Mouse (Mus musculus) liver, embryonic 14.5 days (tissue): ENCODE measurements around the gene Henmt1. TPM values are rescaled to one million over a fixed set of nuclear protein-coding genes. Genes with fewer than 3 reads are reported as not detected.

Experiments used
- ATAC-seq: fragments of 200-750 bp; cut with Nextera tagmentation; 2 replicates; pipeline ENCODE4 v1.8.0; 2017; ENCODE audit warnings: moderate number of reproducible peaks, mild to moderate bottlenecking, moderate library complexity; ENCODE audit not compliant: insufficient read depth
- DNase-seq, 3 experiments: peaks; one replicate each; pipeline ENCODE4 v3.0.0-alpha.2; 2012 to 2013; ENCODE audit warnings: low read depth in 3 of 3, low spot score in 3 of 3
- H3K27ac ChIP-seq: fragments of 300-500 bp; sonication (generic); 2 replicates; pipeline ENCODE4 v1.5.1; 2014; ENCODE audit warnings: moderate library complexity, mild to moderate bottlenecking, control low read depth, inconsistent platforms
- H3K27me3 ChIP-seq: fragments of 300-500 bp; sonication (generic); 2 replicates; pipeline ENCODE4 v1.6.1; 2014; ENCODE audit warnings: mild to moderate bottlenecking, low read length, moderate library complexity; ENCODE audit not compliant: control insufficient read depth, insufficient read depth
- H3K36me3 ChIP-seq: fragments of 300-500 bp; sonication (generic); replicated peaks from 2 replicates; pipeline ENCODE4 v1.6.1; 2014; ENCODE audit warnings: low read depth; ENCODE audit not compliant: control insufficient read depth, insufficient read depth
- H3K4me1 ChIP-seq, 2 experiments: fragments of 200-500 bp in 1 of 2; fragments of 300-500 bp in 1 of 2; sonication (generic) in 1 of 2; replicated peaks; 2 replicates each; pipeline ENCODE4 v1.6.1; 2012 to 2014; ENCODE audit warnings: antibody characterized with exemption in 1 of 2, inconsistent platforms in 1 of 2, low read length in 1 of 2; ENCODE audit not compliant: control insufficient read depth in 2 of 2, insufficient read depth in 2 of 2
- H3K4me2 ChIP-seq: fragments of 300-500 bp; sonication (generic); 2 replicates; pipeline ENCODE4 v1.6.1; 2014; ENCODE audit warnings: low read depth, mild to moderate bottlenecking, control low read depth, moderate library complexity
- H3K4me3 ChIP-seq, 2 experiments: fragments of 200-500 bp in 1 of 2; fragments of 300-500 bp in 1 of 2; sonication (generic) in 1 of 2; 2 replicates each; pipeline ENCODE4 v1.5.1; 2012 to 2014; ENCODE audit warnings: low read depth in 2 of 2, low read length in 2 of 2, mild to moderate bottlenecking in 2 of 2, control low read depth in 1 of 2, inconsistent platforms in 1 of 2, moderate library complexity in 1 of 2; ENCODE audit not compliant: insufficient read depth in 1 of 2
- H3K9ac ChIP-seq: fragments of 300-500 bp; sonication (generic); replicated peaks from 2 replicates; pipeline ENCODE4 v1.6.1; 2014; ENCODE audit warnings: mild to moderate bottlenecking, control low read depth, moderate library complexity
- H3K9me3 ChIP-seq: fragments of 300-500 bp; sonication (generic); 2 replicates; pipeline ENCODE4 v1.6.1; 2016; ENCODE audit warnings: low read length, mixed read lengths; ENCODE audit not compliant: control insufficient read depth
- CTCF ChIP-seq: IDR thresholded peaks from 2 replicates; pipeline ENCODE4 v1.5.1; 2016; ENCODE audit warnings: antibody characterized with exemption, low read depth, control low read depth
- EP300 ChIP-seq: IDR thresholded peaks from 2 replicates; pipeline ENCODE4 v1.6.1; 2016; ENCODE audit warnings: antibody characterized with exemption, low read depth
- WGBS: fragments of 180-500 bp; shearing (Covaris S2); extraction: QIAGEN DNeasy Blood & Tissue Kit; methylation state at CpG from one replicate; pipeline ENCODE4 v1.1.7; 2014; ENCODE audit not compliant: insufficient replicate concordance; 5-methylcytosine and 5-hydroxymethylcytosine counted together
- polyA plus RNA-seq, 2 experiments: library from polyadenylated mRNA; depleted of rRNA in 1 of 2; stranded (reverse) in 1 of 2; unstranded in 1 of 2; fragments of >200 nt; fragmentation: Nextera tagmentation in 1 of 2; extraction: Ambion mirVana in 1 of 2; gene quantifications; 2 replicates each; pipeline versions ENCODE4 v1.2.1 to v1.2.3; 2012 to 2014

Henmt1 gene
- polyA plus RNA-seq, 2 experiments: 0.03 TPM; not detected in 1

DNA sequence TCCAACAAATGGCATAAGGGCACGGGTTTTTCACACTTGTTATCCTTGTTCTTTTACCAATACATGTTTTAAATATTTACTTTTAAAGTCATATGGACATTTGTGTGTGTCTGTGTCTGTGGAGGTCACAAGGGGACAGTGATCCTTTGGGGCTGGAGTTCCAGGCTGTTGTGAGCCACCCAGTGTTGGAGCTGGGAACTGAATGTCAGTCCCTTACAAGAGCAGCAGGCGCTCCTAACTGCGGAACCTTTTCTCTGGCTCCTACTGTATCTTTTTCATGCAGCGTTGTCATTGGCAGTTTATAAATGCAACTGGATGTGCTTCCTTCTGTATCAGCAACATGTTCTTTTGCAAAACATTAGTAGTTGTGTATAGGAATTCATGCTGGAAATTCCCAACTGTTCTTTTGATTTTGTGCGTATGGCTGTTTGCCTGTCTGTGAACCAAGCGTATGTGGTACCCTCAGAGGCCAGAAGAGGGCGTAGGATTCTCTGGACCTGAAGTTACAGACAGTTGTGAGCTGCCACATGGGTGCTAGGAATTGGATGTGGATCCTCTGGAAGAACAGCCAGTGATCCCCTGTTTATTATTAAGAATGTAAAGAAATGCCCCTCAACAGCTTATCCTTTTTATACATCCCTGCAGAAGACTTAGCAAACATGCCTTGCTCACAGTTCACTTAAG is 24.8 kb downstream of the Henmt1 start:
- Histone ChIP-seq H3K4me3 (no peak overlapping the region), H3K36me3 (no peaks in the 10 kb centered on the region), H3K27ac (no peak overlapping the region), H3K9me3 (no peaks in the 10 kb centered on the region), H3K4me1 (peaks cover 0 to 7% of the 10 kb centered on the region in 2 experiments; a peak in 2 of 4 replicates), H3K27me3 (no peaks in the 10 kb centered on the region), H3K4me2 (no peak overlapping the region), H3K9ac (no peak overlapping the region)
- TF ChIP-seq EP300 (no peak), CTCF (peak; percentile 12; the same call in 1 of the 2 replicates)
- DNase-seq (no peak), ATAC-seq (no peak)
- WGBS: 74% methylated on average over 7 of the region's 7 CpGs

DNA sequence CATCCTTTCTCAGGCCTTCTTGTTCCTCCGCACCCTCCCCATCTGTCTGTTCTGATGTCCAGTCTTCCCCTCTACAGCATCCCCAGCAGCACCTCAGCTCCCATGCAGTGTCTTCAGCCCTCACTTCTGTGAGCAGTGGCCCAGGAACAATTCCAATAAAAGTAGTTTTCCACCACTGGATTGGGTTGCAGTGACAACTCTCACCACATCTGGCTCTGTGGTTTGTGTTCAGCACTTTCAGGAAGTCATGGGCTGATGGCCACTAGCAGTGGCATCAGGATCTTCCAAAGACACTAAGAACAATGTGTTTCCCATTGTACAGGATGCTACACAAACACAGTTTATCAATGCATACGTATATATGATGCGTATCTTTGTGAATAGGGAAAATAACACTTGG is 26.4 kb downstream of the Henmt1 start:
- ATAC-seq: no peak
- WGBS: 54% methylated on average over 3 of the region's 3 CpGs
- H3K27ac ChIP-seq: no peak overlapping the region

DNA sequence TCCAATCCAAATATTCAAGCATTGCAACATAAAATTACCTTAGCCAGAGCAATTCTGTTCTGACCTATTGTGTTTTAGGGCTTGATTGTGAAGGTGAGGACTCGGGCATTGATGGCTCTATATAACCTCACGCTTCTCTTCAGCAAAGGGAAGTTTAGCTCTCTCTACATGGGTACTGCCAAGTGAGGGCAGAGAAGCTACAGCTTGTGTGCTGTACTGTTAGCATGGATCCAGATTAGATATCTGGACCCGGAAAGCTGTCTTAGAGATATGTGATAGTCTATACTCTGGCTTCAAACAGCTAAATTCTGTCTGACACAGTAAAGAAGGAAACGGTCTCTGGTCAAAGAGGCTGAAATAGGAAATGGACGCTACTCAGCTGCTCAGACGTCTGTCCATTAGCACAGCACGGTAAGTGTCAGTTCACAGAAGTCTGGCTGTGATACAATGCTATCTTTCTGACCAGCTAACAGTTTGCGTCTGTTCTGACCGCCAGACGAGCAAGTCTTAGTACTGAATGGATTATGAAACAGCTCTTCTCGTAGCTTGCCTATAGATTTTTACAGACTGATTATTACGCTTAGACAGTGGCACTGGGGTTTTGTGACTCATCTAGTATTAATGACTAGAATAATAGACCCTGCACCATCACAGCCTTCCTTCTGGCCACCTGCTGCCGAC is 34.4 kb downstream of the Henmt1 start:
- TF ChIP-seq CTCF (no peak), EP300 (peak; percentile 63)
- Histone ChIP-seq H3K4me3 (no peak overlapping the region), H3K27me3 (no peaks in the 10 kb centered on the region), H3K27ac (no peak overlapping the region), H3K4me2 (peak overlapping the region; percentile 32), H3K9ac (no peak overlapping the region), H3K36me3 (no peaks in the 10 kb centered on the region), H3K9me3 (no peaks in the 10 kb centered on the region), H3K4me1 (peaks cover 0 to 11% of the 10 kb centered on the region in 2 experiments; a peak in 3 of 4 replicates)
- DNase-seq (no peak), ATAC-seq (peak; percentile 77)
- 27% methylated on average over 13 of the region's 13 CpGs for WGBS

More for the DNA sequence above, 26.4 kb downstream of the Henmt1 start:
- Histone ChIP-seq H3K9ac (no peak overlapping the region), H3K4me3 (no peak overlapping the region), H3K27me3 (no peaks in the 10 kb centered on the region), H3K4me2 (no peak overlapping the region), H3K36me3 (no peaks in the 10 kb centered on the region), H3K4me1 (peaks cover 0 to 7% of the 10 kb centered on the region in 2 experiments; a peak in 2 of 4 replicates), H3K9me3 (no peaks in the 10 kb centered on the region)
- DNase-seq: no peak
- TF ChIP-seq EP300 (no peak), CTCF (no peak)

DNA sequence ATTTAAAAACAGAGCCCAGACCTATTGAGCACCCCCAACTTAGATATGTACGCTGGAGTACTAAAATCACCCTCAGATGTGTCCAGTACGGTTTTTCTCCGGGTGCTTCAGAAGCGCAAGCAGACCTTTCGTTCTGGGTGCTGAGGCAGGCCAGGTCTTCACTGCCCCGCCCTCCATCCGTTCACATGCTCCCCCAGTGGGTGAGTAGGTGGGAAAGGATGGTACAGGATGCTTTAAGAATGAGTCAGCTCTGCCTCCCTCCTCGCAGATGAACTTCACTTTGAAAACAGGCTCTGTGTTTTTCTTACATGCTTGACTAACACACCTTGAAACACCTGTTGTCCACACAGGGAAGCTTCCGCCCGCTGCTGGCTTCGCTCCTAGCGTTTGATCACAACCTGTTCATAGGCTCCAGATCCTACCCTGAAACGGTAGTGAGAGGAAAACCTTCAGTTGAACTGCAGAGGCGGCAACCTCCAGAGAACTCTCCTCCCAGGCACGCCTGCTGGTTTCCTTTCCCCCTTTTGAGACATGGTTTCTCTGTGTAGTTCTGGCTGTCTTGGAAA is 35.3 kb downstream of the Henmt1 start:
- Histone ChIP-seq H3K27me3 (no peaks in the 10 kb centered on the region), H3K4me1 (peaks cover 0 to 11% of the 10 kb centered on the region in 2 experiments; a peak in 3 of 4 replicates), H3K9me3 (no peaks in the 10 kb centered on the region), H3K27ac (no peak overlapping the region), H3K4me2 (peak overlapping the region; percentile 32), H3K4me3 (no peak overlapping the region), H3K9ac (no peak overlapping the region), H3K36me3 (no peaks in the 10 kb centered on the region)
- ATAC-seq: no peak
- WGBS: 67% methylated on average over 15 of the region's 15 CpGs
- DNase-seq: no peak
- TF ChIP-seq CTCF (no peak), EP300 (no peak)

DNA sequence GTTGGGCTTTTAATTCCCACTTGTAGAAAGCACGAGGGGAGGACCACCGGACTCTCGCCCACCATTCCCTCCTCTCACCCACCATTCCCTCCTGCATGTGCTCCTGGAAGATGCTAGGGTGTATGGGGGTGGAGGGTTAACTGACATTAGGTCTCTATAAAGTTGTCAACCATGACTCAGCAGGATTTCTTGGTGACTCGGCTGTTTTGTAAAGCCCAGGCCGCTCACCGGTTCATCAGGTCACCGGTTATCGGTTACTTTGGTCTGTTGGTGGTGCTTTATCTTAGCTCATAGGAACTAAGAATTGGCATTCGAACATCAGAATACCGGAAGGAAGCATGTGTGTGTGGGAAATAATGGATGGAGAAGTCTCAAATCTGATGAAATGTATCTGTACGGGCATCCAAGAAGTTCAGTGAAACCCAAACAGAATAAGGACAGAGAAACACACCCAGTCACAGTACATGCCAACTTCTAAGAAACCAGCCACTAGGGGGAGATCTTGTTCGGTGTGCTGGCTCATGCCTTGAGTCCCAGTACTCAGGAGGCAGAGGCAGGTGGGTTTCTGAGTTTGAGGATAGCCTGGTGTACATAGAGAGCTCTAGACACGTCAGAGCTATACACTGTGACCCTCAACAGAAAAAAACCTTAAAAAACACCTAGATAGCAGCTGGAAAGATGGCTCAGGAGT is 37.8 kb downstream of the Henmt1 start:
- WGBS: 73% methylated on average over 13 of the region's 13 CpGs

More for the DNA sequence above, 37.8 kb downstream of the Henmt1 start:
- TF ChIP-seq EP300: no peak
- TF ChIP-seq CTCF: peak; percentile 75
- Histone ChIP-seq H3K9ac (no peak overlapping the region), H3K9me3 (no peaks in the 10 kb centered on the region), H3K4me2 (no peak overlapping the region), H3K4me1 (peaks cover 0 to 11% of the 10 kb centered on the region in 2 experiments; a peak in 3 of 4 replicates), H3K27ac (no peak overlapping the region), H3K4me3 (no peak overlapping the region), H3K27me3 (no peaks in the 10 kb centered on the region), H3K36me3 (no peaks in the 10 kb centered on the region)
- ATAC-seq: 0 out of 2 replicates have a peak, but pooled peaks have one; percentile 21
- peak in 1 of 3 experiments; percentile 26 for DNase-seq
